Mouse (Mus musculus) embryonic facial prominence, embryonic 13.5 days (tissue): ENCODE results near the gene Il17f. TPM values are rescaled to one million over a fixed set of nuclear protein-coding genes. Genes with fewer than 3 reads are reported as not detected.

Source experiments
- ATAC-seq: fragments of 200-750 bp; cut with Nextera tagmentation; 2 replicates; pipeline ENCODE4 v1.8.0; 2017; ENCODE audit warnings: low read depth; ENCODE audit not compliant: insufficient number of reproducible peaks, insufficient read depth, low FRiP score, low TSS enrichment
- H3K27ac ChIP-seq: fragments of 300-500 bp; sonication (generic); 2 replicates; pipeline ENCODE4 v1.5.1; 2015; ENCODE audit warnings: moderate library complexity, mild to moderate bottlenecking, inconsistent platforms
- H3K27me3 ChIP-seq: fragments of 300-500 bp; sonication (generic); 2 replicates; pipeline ENCODE4 v1.6.1; 2015; ENCODE audit warnings: mild to moderate bottlenecking, inconsistent platforms
- H3K36me3 ChIP-seq: fragments of 300-500 bp; sonication (generic); 2 replicates; pipeline ENCODE4 v1.6.1; 2015; ENCODE audit warnings: mild to moderate bottlenecking, inconsistent platforms
- H3K4me1 ChIP-seq: fragments of 300-500 bp; sonication (generic); 2 replicates; pipeline ENCODE4 v1.6.1; 2015; ENCODE audit warnings: inconsistent platforms
- H3K4me2 ChIP-seq: fragments of 300-500 bp; sonication (generic); 2 replicates; pipeline ENCODE4 v1.6.1; 2015; ENCODE audit warnings: moderate library complexity, mild to moderate bottlenecking, inconsistent platforms
- H3K4me3 ChIP-seq: fragments of 300-500 bp; sonication (generic); 2 replicates; pipeline ENCODE4 v1.5.1; 2015; ENCODE audit warnings: mild to moderate bottlenecking, inconsistent platforms
- H3K9ac ChIP-seq: fragments of 300-500 bp; sonication (generic); 2 replicates; pipeline ENCODE4 v1.6.1; 2015; ENCODE audit warnings: mild to moderate bottlenecking, inconsistent platforms
- H3K9me3 ChIP-seq: fragments of 300-500 bp; sonication (generic); 2 replicates; pipeline ENCODE4 v1.6.1; 2016; ENCODE audit warnings: inconsistent platforms
- WGBS: fragments of 180-500 bp; shearing (Covaris S2); methylation state at CpG from one replicate; pipeline ENCODE4 v1.1.7; 2015; ENCODE audit warnings: mixed read lengths; 5-methylcytosine and 5-hydroxymethylcytosine counted together
- polyA plus RNA-seq: library from polyadenylated mRNA; unstranded; fragments of >200 nt; fragmentation: Nextera tagmentation; extraction: Ambion mirVana; gene quantifications from 2 replicates; pipeline ENCODE4 v1.2.1, GENCODE M21; 2015

Il17f gene
- polyA plus RNA-seq, 1 experiment from 2014 or later, result not detected

- Histone ChIP-seq H3K27me3 (no peaks in the 10 kb centered on the region), H3K9ac (no peak overlapping the region), H3K4me1 (peaks cover 9% of the 10 kb centered on the region), H3K4me2 (no peak overlapping the region), H3K4me3 (no peak overlapping the region), H3K9me3 (no peaks in the 10 kb centered on the region), H3K27ac (no peak overlapping the region), H3K36me3 (peaks cover 49% of the 10 kb centered on the region)
- no peak for ATAC-seq
- 77% methylated on average over 12 of the region's 12 CpGs for WGBS
These were observed 27.2 kb upstream of the Il17f start for GRCm38 (mm10) chr1:20817596-20817995.

GRCm38 (mm10) chr1:20817172-20817571 is 26.8 kb upstream of the Il17f start:
- Histone ChIP-seq H3K9me3 (no peaks in the 10 kb centered on the region), H3K27ac (no peak overlapping the region)
- WGBS, result 84% methylated on average over 9 of the region's 9 CpGs

GRCm38 (mm10) chr1:20814521-20814920 is 24.1 kb upstream of the Il17f start:
- WGBS, result 68% methylated on average over 8 of the region's 8 CpGs
- ATAC-seq, result no peak

More at GRCm38 (mm10) chr1:20817172-20817571, 26.8 kb upstream of the Il17f start:
- H3K9ac ChIP-seq, result no peak overlapping the region
- H3K4me2 ChIP-seq, result no peak overlapping the region
- H3K4me3 ChIP-seq, result no peak overlapping the region
- no peaks in the 10 kb centered on the region for H3K27me3 ChIP-seq
- H3K4me1 ChIP-seq, result peaks cover 9% of the 10 kb centered on the region
- ATAC-seq, result no peak
- peaks cover 53% of the 10 kb centered on the region for H3K36me3 ChIP-seq

GRCm38 (mm10) chr1:20804526-20804925 is 14.1 kb upstream of the Il17f start:
- 95% methylated on average over 10 of the region's 10 CpGs for WGBS
- H3K36me3 ChIP-seq, result peaks cover 84% of the 10 kb centered on the region

More at GRCm38 (mm10) chr1:20814521-20814920, 24.1 kb upstream of the Il17f start:
- no peaks in the 10 kb centered on the region for H3K27me3 ChIP-seq
- H3K27ac ChIP-seq, result no peak overlapping the region
- H3K4me3 ChIP-seq, result no peak overlapping the region
- peaks cover 9% of the 10 kb centered on the region for H3K4me1 ChIP-seq
- H3K9ac ChIP-seq, result no peak overlapping the region
- H3K36me3 ChIP-seq, result peaks cover 79% of the 10 kb centered on the region
- H3K9me3 ChIP-seq, result no peaks in the 10 kb centered on the region
- no peak overlapping the region for H3K4me2 ChIP-seq

GRCm38 (mm10) chr1:20801682-20802390 is 11.4 kb upstream of the Il17f start:
- Histone ChIP-seq H3K36me3 (peaks cover 66% of the 10 kb centered on the region), H3K4me2 (no peak overlapping the region), H3K9ac (no peak overlapping the region), H3K4me1 (no peaks in the 10 kb centered on the region), H3K27me3 (no peaks in the 10 kb centered on the region), H3K27ac (0 out of 2 replicates have a peak overlapping the region, but pooled peaks have one; percentile 4), H3K9me3 (no peaks in the 10 kb centered on the region), H3K4me3 (no peak overlapping the region)
- peak; percentile 20; the same call in 1 of the 2 replicates for ATAC-seq
- WGBS, result 76% methylated on average over 8 of the region's 8 CpGs

More at GRCm38 (mm10) chr1:20804526-20804925, 14.1 kb upstream of the Il17f start:
- Histone ChIP-seq H3K27me3 (no peaks in the 10 kb centered on the region), H3K27ac (no peak overlapping the region), H3K4me2 (no peak overlapping the region), H3K9ac (no peak overlapping the region), H3K4me3 (no peak overlapping the region), H3K4me1 (no peaks in the 10 kb centered on the region), H3K9me3 (no peaks in the 10 kb centered on the region)
- no peak for ATAC-seq

GRCm38 (mm10) chr1:20801275-20801674 is 10.9 kb upstream of the Il17f start:
- no peak for ATAC-seq
- Histone ChIP-seq H3K9me3 (no peaks in the 10 kb centered on the region), H3K27ac (0 out of 2 replicates have a peak overlapping the region, but pooled peaks have one; percentile 4), H3K9ac (no peak overlapping the region), H3K27me3 (no peaks in the 10 kb centered on the region), H3K4me2 (no peak overlapping the region), H3K4me1 (no peaks in the 10 kb centered on the region), H3K4me3 (no peak overlapping the region), H3K36me3 (peaks cover 60% of the 10 kb centered on the region)
- WGBS, result 94% methylated on average over 2 of the region's 2 CpGs

DNA sequence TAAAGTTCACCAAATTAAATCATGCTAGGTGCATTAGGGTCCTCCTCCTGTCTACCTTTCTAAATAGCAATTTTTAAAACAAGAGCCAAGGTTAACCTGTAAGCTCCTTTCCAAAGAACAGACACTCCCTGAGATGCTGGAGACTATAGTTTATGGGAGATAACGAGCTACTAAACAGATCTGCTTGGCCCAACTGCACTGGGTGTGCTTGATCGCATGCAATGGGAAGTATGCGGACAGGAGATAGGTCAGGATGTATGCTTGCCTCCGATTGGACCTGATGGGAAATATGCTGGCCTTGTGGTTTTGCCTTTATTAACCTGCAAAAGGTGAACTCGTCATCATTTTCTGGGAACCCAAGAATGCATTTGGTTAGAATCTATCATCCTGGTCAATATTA is 4.8 kb upstream of the Il17f start:
- Histone ChIP-seq H3K4me2 (no peak overlapping the region), H3K27me3 (no peaks in the 10 kb centered on the region), H3K4me1 (no peaks in the 10 kb centered on the region), H3K9me3 (no peaks in the 10 kb centered on the region), H3K27ac (no peak overlapping the region), H3K9ac (no peak overlapping the region), H3K4me3 (no peak overlapping the region), H3K36me3 (peaks cover 15% of the 10 kb centered on the region)
- 92% methylated on average over 5 of the region's 5 CpGs for WGBS
- ATAC-seq, result no peak

DNA sequence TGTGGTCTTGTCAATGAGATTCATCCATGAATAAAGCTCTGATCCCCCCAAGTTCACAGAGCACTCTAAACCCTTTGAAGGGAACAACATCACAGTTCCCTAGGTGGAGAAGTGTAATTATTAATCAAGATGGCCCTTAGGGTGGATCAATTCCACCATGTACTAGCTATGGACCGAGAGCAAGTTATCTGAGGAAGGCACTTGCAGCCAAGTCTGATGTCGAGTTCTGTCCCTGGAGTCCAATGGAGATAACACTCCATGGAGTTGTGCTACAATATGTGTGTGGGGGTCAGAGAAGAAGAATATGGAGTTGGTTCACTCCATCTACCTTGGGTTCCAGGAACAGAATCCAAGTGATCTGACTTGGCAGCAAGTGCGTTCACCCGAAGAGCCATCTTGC is 4.3 kb upstream of the Il17f start:
- no peak overlapping the region for H3K27ac ChIP-seq
- no peak overlapping the region for H3K4me3 ChIP-seq
- no peaks in the 10 kb centered on the region for H3K9me3 ChIP-seq
- H3K4me1 ChIP-seq, result no peaks in the 10 kb centered on the region
- H3K9ac ChIP-seq, result no peak overlapping the region
- 90% methylated on average over 4 of the region's 4 CpGs for WGBS
- no peak for ATAC-seq
- H3K36me3 ChIP-seq, result peaks cover 11% of the 10 kb centered on the region
- H3K4me2 ChIP-seq, result no peak overlapping the region
- no peaks in the 10 kb centered on the region for H3K27me3 ChIP-seq

DNA sequence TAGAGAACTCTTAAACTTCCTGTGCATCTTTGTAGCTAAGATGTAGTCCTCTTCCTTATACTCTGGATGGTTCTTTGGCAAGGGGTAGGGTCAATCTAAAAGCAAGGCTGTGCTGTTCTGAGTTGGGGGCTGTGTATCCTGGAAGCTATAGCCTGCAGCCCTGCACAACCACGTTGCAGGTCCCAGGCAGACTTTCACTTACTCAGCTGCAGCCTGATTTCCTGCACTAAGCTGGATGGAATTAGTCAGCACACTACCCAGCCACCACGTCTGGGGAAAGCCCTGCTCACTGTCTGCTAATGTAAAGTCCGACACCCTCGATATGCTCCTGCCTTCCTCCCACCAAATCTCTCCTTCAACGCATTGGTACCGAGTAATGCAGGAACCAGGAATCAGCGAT is 997 bp upstream of the Il17f start:
- Histone ChIP-seq H3K4me1 (no peaks in the 10 kb centered on the region), H3K9me3 (no peaks in the 10 kb centered on the region), H3K4me2 (no peak overlapping the region), H3K27me3 (no peaks in the 10 kb centered on the region), H3K4me3 (no peak overlapping the region), H3K36me3 (no peaks in the 10 kb centered on the region), H3K9ac (no peak overlapping the region), H3K27ac (no peak overlapping the region)
- ATAC-seq, result no peak
- 52% methylated on average over 7 of the region's 7 CpGs for WGBS

- 48% methylated on average over 10 of the region's 10 CpGs for WGBS
- Histone ChIP-seq H3K4me3 (no peak overlapping the region), H3K4me2 (no peak overlapping the region), H3K27me3 (no peaks in the 10 kb centered on the region), H3K9me3 (no peaks in the 10 kb centered on the region), H3K9ac (0 out of 2 replicates have a peak overlapping the region, but pooled peaks have one; percentile 11), H3K36me3 (no peaks in the 10 kb centered on the region), H3K27ac (no peak overlapping the region), H3K4me1 (no peaks in the 10 kb centered on the region)
- ATAC-seq, result no peak
These were observed 2.0 kb downstream of the Il17f start for GRCm38 (mm10) chr1:20788419-20788818.

- no peak for ATAC-seq
- H3K36me3 ChIP-seq, result no peaks in the 10 kb centered on the region
- H3K9me3 ChIP-seq, result no peaks in the 10 kb centered on the region
- H3K27me3 ChIP-seq, result no peaks in the 10 kb centered on the region
- 48% methylated on average over 8 of the region's 8 CpGs for WGBS
- no peak overlapping the region for H3K4me2 ChIP-seq
- no peak overlapping the region for H3K27ac ChIP-seq
- H3K9ac ChIP-seq, result no peak overlapping the region
- no peak overlapping the region for H3K4me3 ChIP-seq
- no peaks in the 10 kb centered on the region for H3K4me1 ChIP-seq
These were observed 3.4 kb downstream of the Il17f start for GRCm38 (mm10) chr1:20787046-20787445.

GRCm38 (mm10) chr1:20778366-20778765 is 12.1 kb downstream of the Il17f start:
- H3K36me3 ChIP-seq, result no peaks in the 10 kb centered on the region
- H3K4me1 ChIP-seq, result no peaks in the 10 kb centered on the region
- H3K27ac ChIP-seq, result no peak overlapping the region
- no peak overlapping the region for H3K4me3 ChIP-seq
- ATAC-seq, result no peak
- no peak overlapping the region for H3K9ac ChIP-seq
- H3K4me2 ChIP-seq, result no peak overlapping the region
- no peaks in the 10 kb centered on the region for H3K9me3 ChIP-seq
- WGBS, result 80% methylated on average over 2 of the region's 2 CpGs
- no peaks in the 10 kb centered on the region for H3K27me3 ChIP-seq
